Comparison of ENCODE assay signal across 15 mouse cellular contexts in genomic region chr15:79913761-79914346, GRCm38 (mm10).
"Had no signal": no experiment of that assay in that cellular context is flagged by ENCODE, and none has a peak within 500 bp of the region (broad histone marks: within the 10 kb centered on the region; RNA-seq: fewer than 3 reads in every experiment).

No protein-coding gene starts in this region.

- H3K27me3 ChIP-seq: liver, embryonic 15.5 days; lung, embryonic 15.5 days; midbrain, embryonic 12.5 days; neural tube, embryonic 13.5 days; neural tube, embryonic 15.5 days had no signal

- H3K4me1 ChIP-seq: liver, embryonic 15.5 days; lung, embryonic 15.5 days; midbrain, embryonic 12.5 days; neural tube, embryonic 13.5 days; neural tube, embryonic 15.5 days had no signal

- DNase-seq: liver, postnatal 0 days; lung, adult 2 months; lung, postnatal 14 days; lung, postnatal 4 days; right cerebral cortex, postnatal 4 days; thymus, adult 18-20 months; thymus, postnatal 4 days had no signal

- H3K4me3 ChIP-seq: liver, embryonic 15.5 days; lung, embryonic 15.5 days; midbrain, embryonic 10.5 days; midbrain, embryonic 12.5 days; myocyte; neural tube, embryonic 13.5 days; neural tube, embryonic 15.5 days had no signal

- H3K36me3 ChIP-seq: lung, embryonic 15.5 days had no signal

- ATAC-seq: liver, postnatal 0 days; midbrain, embryonic 16.5 days had no signal

- H3K27ac ChIP-seq: liver, embryonic 15.5 days; lung, embryonic 15.5 days; midbrain, embryonic 10.5 days; midbrain, embryonic 12.5 days; neural tube, embryonic 13.5 days; neural tube, embryonic 15.5 days had no signal
